Mouse (Mus musculus) midbrain, embryonic 12.5 days (tissue): ENCODE measurements at regions not wholly inside any gene's neighbourhood (a gene's known extent, or its start where the extent isn't known, plus 50 kb on each side); places are given as distances from the start of the nearest gene placed in this dataset.
"Not testable (repeated sequence)": the region's sequence is repeated elsewhere in the genome, so short reads cannot be mapped to it uniquely, and the experiment has no call there.

ENCODE experiments used
- ATAC-seq: fragments of 200-750 bp; cut with Nextera tagmentation; 2 replicates; pipeline ENCODE4 v1.8.0; 2017; ENCODE audit warnings: low read depth, moderate TSS enrichment, moderate library complexity; ENCODE audit not compliant: low FRiP score
- H3K27ac ChIP-seq: fragments of 300-500 bp; sonication (generic); replicated peaks from 2 replicates; pipeline ENCODE4 v1.5.1; 2016; ENCODE audit warnings: mild to moderate bottlenecking
- H3K27me3 ChIP-seq: fragments of 300-500 bp; sonication (generic); 2 replicates; pipeline ENCODE4 v1.6.1; 2016; ENCODE audit warnings: mild to moderate bottlenecking
- H3K36me3 ChIP-seq: fragments of 300-500 bp; sonication (generic); 2 replicates; pipeline ENCODE4 v1.6.1; 2016
- H3K4me1 ChIP-seq: fragments of 300-500 bp; sonication (generic); 2 replicates; pipeline ENCODE4 v1.6.1; 2016
- H3K4me2 ChIP-seq: fragments of 300-500 bp; sonication (generic); replicated peaks from 2 replicates; pipeline ENCODE4 v1.6.1; 2016; ENCODE audit warnings: mild to moderate bottlenecking, moderate library complexity
- H3K4me3 ChIP-seq: fragments of 300-500 bp; sonication (generic); 2 replicates; pipeline ENCODE4 v1.5.1; 2016; ENCODE audit warnings: mild to moderate bottlenecking
- H3K9ac ChIP-seq: fragments of 300-500 bp; sonication (generic); replicated peaks from 2 replicates; pipeline ENCODE4 v1.6.1; 2016; ENCODE audit warnings: mild to moderate bottlenecking, moderate library complexity
- H3K9me3 ChIP-seq: fragments of 300-500 bp; sonication (generic); 2 replicates; pipeline ENCODE4 v1.6.1; 2016; ENCODE audit warnings: mild to moderate bottlenecking
- WGBS: fragments of 180-500 bp; shearing (Covaris S2); methylation state at CpG from one replicate; pipeline ENCODE4 v1.1.7; 2016; 5-methylcytosine and 5-hydroxymethylcytosine counted together

- H3K4me3 ChIP-seq, result peak overlapping the region; percentile 12; the same call in 1 of the 2 replicates
- H3K27me3 ChIP-seq, result no peaks in the 10 kb centered on the region
- H3K4me2 ChIP-seq, result peak overlapping the region; percentile 39
- H3K36me3 ChIP-seq, result no peaks in the 10 kb centered on the region
- 5% methylated on average over 7 of the region's 7 CpGs for WGBS
- no peak overlapping the region for H3K9ac ChIP-seq
- peak; percentile 86 for ATAC-seq
- H3K4me1 ChIP-seq, result peaks cover 10% of the 10 kb centered on the region; the same call in 1 of the 2 replicates
- 0 out of 2 replicates have a peak, but pooled peaks cover 3% of the 10 kb centered on the region for H3K9me3 ChIP-seq
- no peak overlapping the region for H3K27ac ChIP-seq
These were observed 979.3 kb downstream of the Bcl11a start for GRCm38 (mm10) chr11:25057093-25057521.

DNA sequence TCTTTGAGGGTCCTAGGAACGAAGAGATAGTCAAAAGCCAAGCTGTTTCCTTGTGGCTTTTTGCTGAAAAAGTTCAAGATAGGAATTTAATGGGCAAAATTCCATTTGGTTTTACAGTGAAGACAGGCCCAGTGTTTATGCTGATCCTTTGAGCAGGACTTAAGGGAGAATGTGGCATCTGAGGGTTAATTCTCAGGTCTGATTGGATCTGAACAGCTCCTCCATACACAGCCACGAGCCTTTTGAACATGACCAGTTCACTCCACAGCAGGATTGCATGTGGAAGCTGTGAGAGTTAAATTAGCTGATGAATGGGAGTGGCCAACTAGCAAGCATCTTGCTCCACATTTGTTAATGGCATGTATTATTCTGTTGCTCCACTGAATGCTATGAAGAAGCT, 979.7 kb downstream of the Bcl11a start:
- Histone ChIP-seq H3K4me3 (no peak overlapping the region), H3K9me3 (0 out of 2 replicates have a peak, but pooled peaks cover 3% of the 10 kb centered on the region), H3K4me2 (peak overlapping the region; percentile 39; the same call in 1 of the 2 replicates), H3K27ac (no peak overlapping the region), H3K27me3 (no peaks in the 10 kb centered on the region), H3K36me3 (no peaks in the 10 kb centered on the region), H3K9ac (no peak overlapping the region), H3K4me1 (peaks cover 10% of the 10 kb centered on the region; the same call in 1 of the 2 replicates)
- peak; percentile 70 for ATAC-seq
- WGBS, result 20% methylated on average over 2 of the region's 2 CpGs

- no peak overlapping the region for H3K27ac ChIP-seq
- peak; percentile 60; the same call in 1 of the 2 replicates for ATAC-seq
- no peak overlapping the region for H3K4me2 ChIP-seq
- H3K9ac ChIP-seq, result no peak overlapping the region
- no peaks in the 10 kb centered on the region for H3K9me3 ChIP-seq
- H3K4me3 ChIP-seq, result no peak overlapping the region
- 18% methylated on average over 4 of the region's 4 CpGs for WGBS
- no peaks in the 10 kb centered on the region for H3K27me3 ChIP-seq
- peaks cover 12% of the 10 kb centered on the region for H3K4me1 ChIP-seq
- no peaks in the 10 kb centered on the region for H3K36me3 ChIP-seq
These were observed 985.2 kb downstream of the Bcl11a start for GRCm38 (mm10) chr11:25063042-25063441.

DNA sequence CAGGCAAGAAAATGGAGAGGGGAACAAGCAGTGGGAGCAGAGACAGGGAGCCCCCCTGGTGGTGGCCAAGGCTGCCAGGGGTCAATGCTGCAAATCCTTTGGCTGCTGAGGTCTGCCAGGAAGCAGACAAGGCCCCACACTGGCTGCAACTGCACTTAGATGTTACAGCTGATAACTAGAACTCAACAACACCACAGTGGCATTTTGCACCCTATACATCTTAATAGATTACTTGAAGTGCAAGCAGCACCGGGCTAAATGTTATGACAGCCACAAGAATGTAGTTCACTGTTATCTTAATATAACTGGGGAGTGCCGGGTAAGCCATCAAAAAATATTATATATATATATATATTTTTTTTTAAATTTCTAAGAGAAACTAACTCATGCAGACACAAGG, 986.1 kb downstream of the Bcl11a start:
- no peaks in the 10 kb centered on the region for H3K9me3 ChIP-seq
- H3K36me3 ChIP-seq, result no peaks in the 10 kb centered on the region
- WGBS, result 72% methylated on average over 2 of the region's 2 CpGs
- H3K27ac ChIP-seq, result no peak overlapping the region
- no peak overlapping the region for H3K4me2 ChIP-seq
- ATAC-seq, result no peak
- peaks cover 12% of the 10 kb centered on the region for H3K4me1 ChIP-seq
- no peak overlapping the region for H3K9ac ChIP-seq
- H3K27me3 ChIP-seq, result no peaks in the 10 kb centered on the region
- no peak overlapping the region for H3K4me3 ChIP-seq

DNA sequence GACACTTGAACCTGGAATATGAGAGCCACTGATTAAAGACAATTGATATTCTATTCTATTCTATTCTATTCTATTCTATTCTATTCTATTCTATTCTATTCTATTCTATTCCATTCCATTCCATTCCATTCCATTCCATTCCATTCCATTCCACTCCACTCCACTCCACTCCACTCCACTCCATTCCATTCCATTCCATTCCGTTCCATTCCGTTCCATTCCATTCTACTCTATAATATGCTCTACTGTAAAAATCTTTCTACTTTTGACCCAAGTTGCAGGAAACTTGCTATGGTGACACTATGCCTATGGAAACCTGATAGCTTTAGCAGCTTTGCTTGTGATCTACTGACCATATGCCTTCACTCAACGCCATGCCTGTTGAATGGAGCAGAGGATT, 1022.1 kb downstream of the Bcl11a start:
- not testable (repeated sequence) for ATAC-seq, H3K36me3 ChIP-seq, H3K27me3 ChIP-seq, H3K4me1 ChIP-seq, H3K27ac ChIP-seq, H3K9ac ChIP-seq, H3K4me2 ChIP-seq, H3K9me3 ChIP-seq, H3K4me3 ChIP-seq
- WGBS, result 91% methylated on average over 3 of the region's 3 CpGs

DNA sequence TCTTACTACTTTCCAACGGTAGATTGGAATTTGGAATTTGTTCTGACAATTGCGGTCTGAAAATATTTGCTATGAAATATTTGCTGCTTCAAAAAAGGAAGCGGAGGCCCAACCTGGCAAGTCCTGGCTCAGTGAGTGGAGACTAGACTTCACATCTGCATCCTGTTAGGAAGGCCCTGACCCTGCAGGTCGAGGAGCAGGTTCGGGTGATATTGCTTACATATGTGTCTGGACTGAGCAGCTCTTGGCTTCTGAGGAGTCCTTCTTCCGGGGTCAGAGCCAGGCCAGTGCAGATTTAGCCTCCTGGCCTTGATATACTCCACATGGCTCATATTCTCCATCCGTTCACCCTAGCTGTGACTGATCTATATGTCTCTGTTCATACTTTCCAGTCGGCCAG, 1026.6 kb downstream of the Bcl11a start:
- H3K4me2 ChIP-seq, result no peak overlapping the region
- no peak for ATAC-seq
- H3K27ac ChIP-seq, result no peak overlapping the region
- H3K4me1 ChIP-seq, result no peaks in the 10 kb centered on the region
- H3K4me3 ChIP-seq, result no peak overlapping the region
- no peaks in the 10 kb centered on the region for H3K27me3 ChIP-seq
- H3K9me3 ChIP-seq, result no peaks in the 10 kb centered on the region
- H3K36me3 ChIP-seq, result no peaks in the 10 kb centered on the region
- 83% methylated on average over 8 of the region's 8 CpGs for WGBS
- H3K9ac ChIP-seq, result no peak overlapping the region

GRCm38 (mm10) chr11:25124458-25124857, 1046.6 kb downstream of the Bcl11a start:
- Histone ChIP-seq H3K27me3 (no peaks in the 10 kb centered on the region), H3K36me3 (no peaks in the 10 kb centered on the region), H3K9me3 (no peaks in the 10 kb centered on the region), H3K9ac (no peak overlapping the region), H3K27ac (no peak overlapping the region), H3K4me3 (no peak overlapping the region), H3K4me2 (no peak overlapping the region), H3K4me1 (no peaks in the 10 kb centered on the region)
- no peak for ATAC-seq
- 53% methylated on average over 2 of the region's 2 CpGs for WGBS

DNA sequence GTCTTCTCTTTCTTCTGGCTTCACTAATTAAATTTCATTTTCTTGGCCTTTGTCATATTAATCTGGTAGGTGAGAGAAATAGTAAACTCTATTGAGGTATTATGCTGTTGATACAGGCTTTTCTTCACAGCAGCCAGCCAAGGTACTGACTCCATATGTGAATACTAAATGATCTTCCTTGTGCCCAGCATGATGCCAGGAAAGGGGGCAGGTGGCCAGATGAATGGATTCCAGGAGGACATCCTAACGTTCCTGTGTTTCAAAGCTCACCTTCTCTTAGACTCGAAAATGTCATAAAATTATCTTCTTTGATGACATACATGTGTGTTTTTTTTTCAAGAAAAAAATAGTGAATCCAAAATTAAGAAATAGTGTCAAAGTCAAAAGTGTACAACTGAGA, 1064.4 kb downstream of the Bcl11a start:
- 73% methylated on average over 2 of the region's 2 CpGs for WGBS
- no peak overlapping the region for H3K9ac ChIP-seq
- H3K36me3 ChIP-seq, result no peaks in the 10 kb centered on the region
- no peak for ATAC-seq
- H3K4me2 ChIP-seq, result no peak overlapping the region
- H3K27me3 ChIP-seq, result no peaks in the 10 kb centered on the region
- no peaks in the 10 kb centered on the region for H3K4me1 ChIP-seq
- no peak overlapping the region for H3K4me3 ChIP-seq
- H3K9me3 ChIP-seq, result no peaks in the 10 kb centered on the region
- no peak overlapping the region for H3K27ac ChIP-seq

GRCm38 (mm10) chr11:25142833-25143232, 1065.0 kb downstream of the Bcl11a start:
- 77% methylated on average over 4 of the region's 4 CpGs for WGBS
- H3K9me3 ChIP-seq, result no peaks in the 10 kb centered on the region
- H3K4me1 ChIP-seq, result no peaks in the 10 kb centered on the region

GRCm38 (mm10) chr11:25147287-25147686, 1063.3 kb downstream of the 5730522E02Rik start:
- Histone ChIP-seq H3K4me1 (no peaks in the 10 kb centered on the region), H3K9me3 (no peaks in the 10 kb centered on the region), H3K27ac (no peak overlapping the region), H3K4me3 (no peak overlapping the region), H3K9ac (no peak overlapping the region), H3K36me3 (no peaks in the 10 kb centered on the region), H3K27me3 (no peaks in the 10 kb centered on the region), H3K4me2 (no peak overlapping the region)
- no peak for ATAC-seq
- WGBS, result 89% methylated on average over 3 of the region's 3 CpGs

More at GRCm38 (mm10) chr11:25142833-25143232, 1065.0 kb downstream of the Bcl11a start:
- no peak overlapping the region for H3K27ac ChIP-seq
- H3K27me3 ChIP-seq, result no peaks in the 10 kb centered on the region
- H3K9ac ChIP-seq, result no peak overlapping the region
- no peak overlapping the region for H3K4me3 ChIP-seq
- H3K4me2 ChIP-seq, result no peak overlapping the region
- no peak for ATAC-seq
- H3K36me3 ChIP-seq, result no peaks in the 10 kb centered on the region

- H3K36me3 ChIP-seq, result no peaks in the 10 kb centered on the region
- H3K4me1 ChIP-seq, result peaks cover 17% of the 10 kb centered on the region
- 0 out of 2 replicates have a peak overlapping the region, but pooled peaks have one; percentile 25 for H3K27ac ChIP-seq
- H3K9me3 ChIP-seq, result no peaks in the 10 kb centered on the region
- H3K27me3 ChIP-seq, result no peaks in the 10 kb centered on the region
- peak; percentile 84 for ATAC-seq
- 8% methylated on average over 5 of the region's 5 CpGs for WGBS
- H3K4me3 ChIP-seq, result peak overlapping the region; percentile 23; the same call in 1 of the 2 replicates
- peak overlapping the region; percentile 8; the same call in 1 of the 2 replicates for H3K9ac ChIP-seq
- H3K4me2 ChIP-seq, result peak overlapping the region; percentile 48
These were observed 1053.9 kb downstream of the 5730522E02Rik start for GRCm38 (mm10) chr11:25156705-25157104.

DNA sequence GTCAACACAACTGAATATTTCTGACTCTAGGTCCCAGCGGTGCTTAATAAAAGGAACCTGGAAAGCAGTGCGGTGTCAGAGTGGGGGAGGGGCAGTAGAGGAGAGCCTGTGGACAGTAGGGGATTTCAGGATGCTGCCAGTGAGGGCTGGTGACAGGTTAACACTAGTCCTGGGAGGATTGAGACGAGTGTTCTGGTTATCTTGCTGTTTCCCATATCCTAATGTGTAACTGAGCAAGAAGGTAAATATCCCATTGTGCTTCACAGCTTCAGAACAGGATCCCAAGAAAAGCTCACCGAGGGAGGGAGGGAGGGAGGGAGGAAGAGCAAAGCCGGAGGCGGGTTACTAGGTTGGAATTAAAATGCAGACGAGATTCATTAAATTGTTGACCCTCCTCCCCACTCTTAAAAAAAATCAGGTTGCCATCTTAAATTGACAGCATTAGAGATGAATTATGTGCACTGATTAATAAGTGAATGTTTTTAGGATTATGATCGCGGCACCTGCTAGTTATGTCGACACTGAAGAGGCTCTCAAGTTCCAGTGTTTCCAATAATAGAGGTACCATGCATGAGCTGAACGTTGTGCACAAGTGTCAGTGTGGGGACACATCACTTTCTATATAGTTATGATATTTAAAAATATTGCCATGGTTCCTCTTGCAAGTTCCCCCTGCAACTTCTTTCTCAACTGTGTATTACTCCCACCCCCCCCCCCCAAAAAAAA, 1053.3 kb downstream of the 5730522E02Rik start:
- WGBS, result 20% methylated on average over 11 of the region's 11 CpGs
- Histone ChIP-seq H3K27ac (0 out of 2 replicates have a peak overlapping the region, but pooled peaks have one; percentile 32), H3K9ac (peak overlapping the region; percentile 8)

More for the DNA sequence above, 1053.3 kb downstream of the 5730522E02Rik start:
- no peaks in the 10 kb centered on the region for H3K9me3 ChIP-seq
- no peaks in the 10 kb centered on the region for H3K36me3 ChIP-seq
- peak overlapping the region; percentile 48 for H3K4me2 ChIP-seq
- ATAC-seq, result peak; percentile 87
- H3K27me3 ChIP-seq, result no peaks in the 10 kb centered on the region
- H3K4me3 ChIP-seq, result peak overlapping the region; percentile 23
- peaks cover 17% of the 10 kb centered on the region for H3K4me1 ChIP-seq
